Mouse (Mus musculus) lung, adult 2 months (tissue): ENCODE results near the gene Smyd3.

Source experiments
- CTCF ChIP-seq: fragments of 200-500 bp; IDR thresholded peaks from 2 replicates; pipeline ENCODE4 v1.5.1; 2011; ENCODE audit warnings: mild to moderate bottlenecking, low read length, control low read depth; ENCODE audit not compliant: insufficient read depth
- POLR2A ChIP-seq: fragments of 200-500 bp; IDR thresholded peaks from 2 replicates; pipeline ENCODE4 v1.6.1; 2011; ENCODE audit warnings: low read depth, mild to moderate bottlenecking, control low read depth, low read length, borderline replicate concordance; ENCODE audit errors: extremely low read depth

DNA sequence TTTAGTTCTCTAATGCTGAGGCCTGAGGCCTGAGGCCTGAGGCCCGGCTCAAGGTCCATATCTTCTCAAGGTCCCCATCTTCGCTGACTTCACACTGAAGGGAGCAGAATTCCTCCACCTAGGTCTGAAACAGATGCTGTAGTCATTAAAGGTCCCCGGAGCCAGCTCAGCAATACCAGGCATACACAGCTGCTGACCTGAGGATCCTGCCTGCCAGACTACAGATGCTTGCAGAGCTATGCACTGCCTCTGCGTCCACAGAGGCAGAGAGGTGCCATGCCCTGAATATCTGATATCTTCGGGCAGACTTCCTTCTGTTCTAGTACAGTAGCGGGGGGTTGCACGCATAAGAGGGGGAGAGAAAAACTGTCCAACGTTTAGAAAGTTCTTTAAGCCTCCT is 74.4 kb downstream of the Smyd3 start:
- TF ChIP-seq CTCF (no peak), POLR2A (no peak)
